Mouse (Mus musculus) testis, postnatal 10 days (tissue): ENCODE data around the gene Lman1l.
A peak's percentile ranks its signal among the peaks of the same experiment; 100 is the strongest.

Experiments
- DNase-seq: peaks from one replicate; pipeline ENCODE4 v3.0.0; 2021; ENCODE audit warnings: low spot score

Gene Lman1l

GRCm38 (mm10) chr9:57644944-57645893, 24.6 kb upstream of the Lman1l start:
- peak; percentile 96 for DNase-seq

GRCm38 (mm10) chr9:57644442-57644943, 23.9 kb upstream of the Lman1l start:
- no peak for DNase-seq

GRCm38 (mm10) chr9:57643856-57644180, 23.2 kb upstream of the Lman1l start:
- DNase-seq: no peak

- DNase-seq: no peak
These were observed 22.7 kb upstream of the Lman1l start for GRCm38 (mm10) chr9:57643169-57643855.

- peak; percentile 35 for DNase-seq
These were observed 21.4 kb upstream of the Lman1l start for GRCm38 (mm10) chr9:57641775-57642550.

GRCm38 (mm10) chr9:57641022-57641421, 20.4 kb upstream of the Lman1l start:
- no peak for DNase-seq

GRCm38 (mm10) chr9:57640384-57640783, 19.8 kb upstream of the Lman1l start:
- no peak for DNase-seq

- no peak for DNase-seq
These were observed 19.2 kb upstream of the Lman1l start for GRCm38 (mm10) chr9:57639661-57640328.

- no peak for DNase-seq
These were observed 18.3 kb upstream of the Lman1l start for GRCm38 (mm10) chr9:57638651-57639459.

- DNase-seq: peak; percentile 80
These were observed 17.3 kb upstream of the Lman1l start for GRCm38 (mm10) chr9:57637741-57638322.

GRCm38 (mm10) chr9:57637272-57637671, 16.7 kb upstream of the Lman1l start:
- DNase-seq: no peak

GRCm38 (mm10) chr9:57633481-57634024, 13.0 kb upstream of the Lman1l start:
- DNase-seq: no peak

GRCm38 (mm10) chr9:57629118-57629874, 8.7 kb upstream of the Lman1l start:
- peak; percentile 92 for DNase-seq

GRCm38 (mm10) chr9:57628717-57629116, 8.1 kb upstream of the Lman1l start:
- DNase-seq: no peak

GRCm38 (mm10) chr9:57627892-57628291, 7.3 kb upstream of the Lman1l start:
- DNase-seq: no peak

GRCm38 (mm10) chr9:57627191-57627590, 6.6 kb upstream of the Lman1l start:
- no peak for DNase-seq

- no peak for DNase-seq
These were observed 5.3 kb upstream of the Lman1l start for GRCm38 (mm10) chr9:57625674-57626500.

GRCm38 (mm10) chr9:57624295-57624694, 3.7 kb upstream of the Lman1l start:
- DNase-seq: no peak
